Mouse (Mus musculus): ENCODE measurements around the gene Donson.

DNA sequence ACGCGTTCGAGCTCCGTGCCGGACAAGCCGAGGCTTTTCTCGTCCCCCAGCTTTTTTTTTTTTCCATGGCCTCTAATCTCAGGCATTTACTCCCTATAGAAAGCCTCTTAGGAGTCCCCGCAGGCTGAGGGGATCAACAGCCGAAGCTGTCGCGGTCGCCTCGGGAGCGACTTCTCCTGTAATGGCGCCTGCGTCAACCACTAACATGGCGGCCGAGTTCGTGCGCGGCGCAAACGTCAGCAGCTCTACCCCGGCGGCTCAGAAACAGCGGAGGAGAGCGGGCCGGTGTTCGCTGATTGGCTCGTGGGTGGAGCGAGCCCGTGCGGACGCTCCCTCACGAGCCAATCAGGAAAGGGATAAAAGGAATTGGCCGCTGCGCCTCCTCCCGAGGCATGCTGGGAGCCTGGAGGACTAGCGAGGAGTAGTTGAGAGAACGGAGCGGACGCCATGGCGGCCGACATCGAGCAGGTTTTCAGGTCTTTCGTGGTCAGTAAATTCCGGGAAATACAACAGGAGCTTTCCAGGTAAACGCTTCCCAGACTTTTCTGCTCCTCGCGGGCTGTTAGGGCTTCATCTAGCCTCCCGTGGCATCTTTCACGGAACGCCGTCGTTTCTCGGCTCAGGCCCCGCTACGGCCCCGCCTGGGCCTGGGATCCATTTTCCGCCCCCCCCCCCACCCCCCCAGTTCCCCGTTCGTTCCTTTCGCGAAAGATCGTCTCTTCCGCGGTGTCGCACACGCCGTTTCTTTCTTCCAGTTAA is 40.9 kb downstream of the Donson start, which contains the start of gene Son:
- no peak for TF ChIP-seq CTCF (IDR thresholded peaks at IDR 0.05; ENCODE audit: low read depth)
- peak; percentile 55; the same call in 1 of the 2 replicates for TF ChIP-seq EP300 (IDR thresholded peaks at IDR 0.05; ENCODE audit: low read depth)

All from heart, postnatal 0 days (tissue).